Mouse (Mus musculus): ENCODE data around the gene Olfr384.

GRCm38 (mm10) chr11:73598294-73598693 is at the start of gene Olfr384:
- TF ChIP-seq CTCF (IDR thresholded peaks at IDR 0.05; ENCODE audit: low read depth) = no peak
- TF ChIP-seq EP300 (IDR thresholded peaks at IDR 0.05; ENCODE audit: low read depth) = no peak
